Mouse (Mus musculus): ENCODE measurements around the gene Plekhg5.

Plekhg5 gene

GRCm38 (mm10) chr4:152125161-152126025 lies 53.1 kb downstream of the Plekhg5 start:
- no peak for DNase-seq (ENCODE audit: low spot score in 2 of 2)

GRCm38 (mm10) chr4:152126026-152126920 lies 54.0 kb downstream of the Plekhg5 start:
- no peak for DNase-seq (ENCODE audit: low spot score in 2 of 2)

GRCm38 (mm10) chr4:152127884-152128283 lies 55.6 kb downstream of the Plekhg5 start:
- no peak for DNase-seq (ENCODE audit: low spot score in 2 of 2)

GRCm38 (mm10) chr4:152128784-152129183 lies 56.5 kb downstream of the Plekhg5 start:
- no peak for DNase-seq (ENCODE audit: low spot score in 2 of 2)

GRCm38 (mm10) chr4:152129395-152129930 lies 57.2 kb downstream of the Plekhg5 start:
- no peak for DNase-seq (ENCODE audit: low spot score in 2 of 2)

GRCm38 (mm10) chr4:152130771-152131653 lies 58.7 kb downstream of the Plekhg5 start:
- DNase-seq (ENCODE audit: low spot score in 2 of 2), result peak in 1 of 2 experiments; percentile 57

- no peak for DNase-seq (ENCODE audit: low spot score in 2 of 2)
These were observed 59.8 kb downstream of the Plekhg5 start for GRCm38 (mm10) chr4:152131809-152132771.

- no peak for DNase-seq (ENCODE audit: low spot score in 2 of 2)
These were observed 60.5 kb downstream of the Plekhg5 start for GRCm38 (mm10) chr4:152132772-152133169.

GRCm38 (mm10) chr4:152133213-152133612 lies 60.9 kb downstream of the Plekhg5 start:
- no peak for DNase-seq (ENCODE audit: low spot score in 2 of 2)

GRCm38 (mm10) chr4:152134507-152134906 lies 62.2 kb downstream of the Plekhg5 start:
- DNase-seq (ENCODE audit: low spot score in 2 of 2), result peak; percentile 43 to 64

- no peak for DNase-seq (ENCODE audit: low spot score in 2 of 2)
These were observed 63.1 kb downstream of the Plekhg5 start for GRCm38 (mm10) chr4:152135363-152135762.

- DNase-seq (ENCODE audit: low spot score in 2 of 2), result peak in 1 of 2 experiments; percentile 33
These were observed 64.0 kb downstream of the Plekhg5 start for GRCm38 (mm10) chr4:152136112-152136875.

- DNase-seq (ENCODE audit: low spot score in 2 of 2), result no peak
These were observed 64.6 kb downstream of the Plekhg5 start for GRCm38 (mm10) chr4:152136876-152137250.

GRCm38 (mm10) chr4:152138497-152139260 lies 66.4 kb downstream of the Plekhg5 start:
- peak; percentile 95 for DNase-seq (ENCODE audit: low spot score in 2 of 2)

GRCm38 (mm10) chr4:152140441-152140840 lies 68.1 kb downstream of the Plekhg5 start:
- DNase-seq (ENCODE audit: low spot score in 2 of 2), result peak; percentile 46 to 61

- no peak for DNase-seq (ENCODE audit: low spot score in 2 of 2)
These were observed 69.3 kb downstream of the Plekhg5 start for GRCm38 (mm10) chr4:152141521-152142135.

GRCm38 (mm10) chr4:152143632-152144031 lies 71.3 kb downstream of the Plekhg5 start:
- no peak for DNase-seq (ENCODE audit: low spot score in 2 of 2)

GRCm38 (mm10) chr4:152145473-152145872 lies 73.2 kb downstream of the Plekhg5 start:
- DNase-seq (ENCODE audit: low spot score in 2 of 2), result no peak

All from natural killer cell, adult 2 months (primary cell).